Mouse (Mus musculus): ENCODE measurements around the gene Ascc1. TPM values are rescaled to one million over a fixed set of nuclear protein-coding genes. Genes with fewer than 3 reads are reported as not detected.

The Ascc1 gene
- polyA plus RNA-seq, 1 experiment from 2014 or later, result 47.3 TPM

DNA sequence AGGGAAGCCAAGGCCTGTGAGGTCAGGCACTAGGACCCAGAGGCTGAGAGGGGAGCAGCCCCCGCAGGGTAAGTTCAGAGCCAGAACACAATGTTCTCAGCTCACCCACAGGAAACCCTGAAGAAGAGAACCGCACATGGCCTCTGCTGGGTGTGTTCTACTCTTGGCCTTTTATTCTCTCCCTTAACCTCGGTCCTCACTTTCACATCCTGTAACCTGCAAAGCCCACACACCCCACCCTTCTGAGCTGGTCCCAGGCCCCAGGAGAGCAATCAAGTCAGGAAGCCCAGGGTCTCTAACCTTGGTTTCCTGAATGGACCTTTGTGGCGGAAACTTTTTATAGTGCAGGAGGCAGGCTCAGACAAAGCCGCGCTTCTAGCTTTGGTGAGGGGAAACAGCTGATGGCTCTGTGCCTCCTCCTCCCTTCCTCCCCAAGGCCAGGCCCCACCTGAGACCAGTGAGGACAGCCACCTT is 28.4 kb upstream of the Ascc1 start:
- Histone ChIP-seq H3K27me3 (replicated peaks; ENCODE audit: control insufficient read depth, insufficient read depth, low read length) (no peaks in the 10 kb centered on the region), H3K4me3 (ENCODE audit: low read length) (no peak overlapping the region), H3K36me3 (ENCODE audit: control insufficient read depth, insufficient read depth, low read length) (no peaks in the 10 kb centered on the region), H3K9ac (ENCODE audit: low read depth, low read length) (peak overlapping the region; percentile 35; the same call in 1 of the 2 replicates), H3K4me2 (ENCODE audit: low read depth, low read length) (no peak overlapping the region), H3K4me1 (ENCODE audit: control insufficient read depth, insufficient read depth, low read length) (peaks cover 55% of the 10 kb centered on the region), H3K9me3 (ENCODE audit: control insufficient read depth, low read length) (no peaks in the 10 kb centered on the region), H3K27ac (ENCODE audit: low read length) (peak overlapping the region; percentile 71)
- WGBS, result 12% methylated on average over 6 of the region's 6 CpGs
- peak; percentile 25 for ATAC-seq

DNA sequence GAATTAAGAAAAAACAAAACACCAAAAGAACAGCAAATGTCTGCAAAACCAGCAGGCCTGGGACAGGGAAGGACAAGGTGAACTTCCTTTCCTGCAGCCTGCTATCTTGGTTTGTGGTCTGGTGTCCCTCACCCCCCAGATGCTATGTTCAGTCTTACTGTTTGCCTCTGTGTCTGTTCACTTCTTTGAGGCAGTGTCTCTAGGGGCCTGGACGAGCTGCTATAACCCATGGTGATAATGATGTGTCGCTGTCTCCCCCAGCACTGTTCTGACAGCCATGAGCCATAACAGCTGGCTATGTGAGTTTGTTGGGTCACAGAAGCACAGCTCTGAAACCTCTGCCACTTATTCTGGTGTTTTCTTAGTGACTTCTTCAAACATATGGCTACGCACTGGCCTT is 27.8 kb upstream of the Ascc1 start:
- H3K4me2 ChIP-seq (ENCODE audit: low read depth, low read length), result no peak overlapping the region
- H3K27ac ChIP-seq (ENCODE audit: low read length), result peak overlapping the region; percentile 71
- no peaks in the 10 kb centered on the region for H3K36me3 ChIP-seq (ENCODE audit: control insufficient read depth, insufficient read depth, low read length)
- H3K4me3 ChIP-seq (ENCODE audit: low read length), result no peak overlapping the region
- no peak for ATAC-seq
- H3K9ac ChIP-seq (ENCODE audit: low read depth, low read length), result no peak overlapping the region
- peaks cover 60% of the 10 kb centered on the region for H3K4me1 ChIP-seq (ENCODE audit: control insufficient read depth, insufficient read depth, low read length)
- WGBS, result 40% methylated on average over 3 of the region's 3 CpGs
- no peaks in the 10 kb centered on the region for H3K27me3 ChIP-seq (replicated peaks; ENCODE audit: control insufficient read depth, insufficient read depth, low read length)
- H3K9me3 ChIP-seq (ENCODE audit: control insufficient read depth, low read length), result no peaks in the 10 kb centered on the region

DNA sequence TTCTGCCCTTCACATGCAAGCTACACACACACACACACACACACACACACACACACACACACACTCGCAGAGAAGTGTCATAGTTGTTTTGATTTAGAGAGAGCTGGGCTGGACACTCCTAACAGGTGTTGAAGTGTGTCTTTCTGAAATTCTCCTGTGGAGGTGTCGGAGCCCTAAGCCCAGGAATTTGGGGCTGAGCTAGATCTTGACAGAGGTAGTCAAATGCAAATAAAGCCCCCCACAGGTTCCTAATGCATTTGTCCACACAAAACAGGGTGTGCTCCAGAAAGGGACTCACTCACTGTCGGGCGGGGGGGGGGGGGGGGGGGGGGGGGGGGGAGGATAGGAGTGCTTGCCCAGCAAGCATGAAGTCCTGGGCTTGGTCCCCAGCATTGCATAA is 25.5 kb upstream of the Ascc1 start:
- Histone ChIP-seq H3K27me3 (replicated peaks; ENCODE audit: control insufficient read depth, insufficient read depth, low read length) (no peaks in the 10 kb centered on the region), H3K4me2 (ENCODE audit: low read depth, low read length) (no peak overlapping the region), H3K27ac (ENCODE audit: low read length) (no peak overlapping the region), H3K9ac (ENCODE audit: low read depth, low read length) (no peak overlapping the region), H3K4me1 (ENCODE audit: control insufficient read depth, insufficient read depth, low read length) (peaks cover 45% of the 10 kb centered on the region), H3K4me3 (ENCODE audit: low read length) (no peak overlapping the region), H3K36me3 (ENCODE audit: control insufficient read depth, insufficient read depth, low read length) (no peaks in the 10 kb centered on the region), H3K9me3 (ENCODE audit: control insufficient read depth, low read length) (no peaks in the 10 kb centered on the region)
- 61% methylated on average over 2 of the region's 4 CpGs for WGBS
- no peak for ATAC-seq

DNA sequence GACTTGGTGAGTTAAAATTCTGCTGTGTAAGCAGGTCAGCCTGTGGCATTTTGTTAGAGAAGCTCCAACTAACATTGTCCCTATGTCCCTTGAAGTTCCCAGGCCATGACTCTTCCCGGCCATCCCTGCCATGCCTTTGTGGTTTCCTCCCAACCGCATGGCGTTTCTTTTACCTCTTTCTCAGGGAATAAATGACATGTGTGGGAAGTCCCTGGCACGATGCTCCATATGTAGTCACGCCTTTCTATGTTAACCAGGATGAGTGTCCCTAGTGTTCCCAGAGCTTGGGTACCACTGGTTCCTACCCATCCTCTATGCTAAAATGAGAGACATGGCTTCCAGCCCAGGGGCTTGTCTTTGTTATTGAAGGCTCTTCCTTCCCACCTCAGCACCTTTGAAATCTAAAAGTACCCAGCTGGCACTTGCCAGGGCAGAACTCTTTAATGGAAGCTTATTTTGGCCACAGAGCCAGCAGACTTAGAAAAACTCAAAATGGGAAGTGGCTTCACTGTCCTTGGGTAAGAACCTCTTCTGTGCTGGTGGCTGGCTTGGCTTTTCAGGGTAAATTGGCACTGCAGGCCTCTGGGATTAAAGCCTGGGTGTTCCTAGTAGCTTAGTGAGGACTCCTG is 24.8 kb upstream of the Ascc1 start:
- no peak for ATAC-seq
- no peaks in the 10 kb centered on the region for H3K36me3 ChIP-seq (ENCODE audit: control insufficient read depth, insufficient read depth, low read length)
- H3K9ac ChIP-seq (ENCODE audit: low read depth, low read length), result no peak overlapping the region
- H3K27ac ChIP-seq (ENCODE audit: low read length), result peak overlapping the region; percentile 77; the same call in 1 of the 2 replicates
- H3K27me3 ChIP-seq (replicated peaks; ENCODE audit: control insufficient read depth, insufficient read depth, low read length), result no peaks in the 10 kb centered on the region
- WGBS, result 87% methylated on average over 5 of the region's 5 CpGs
- H3K4me2 ChIP-seq (ENCODE audit: low read depth, low read length), result no peak overlapping the region
- H3K4me1 ChIP-seq (ENCODE audit: control insufficient read depth, insufficient read depth, low read length), result peaks cover 41% of the 10 kb centered on the region
- H3K4me3 ChIP-seq (ENCODE audit: low read length), result no peak overlapping the region
- H3K9me3 ChIP-seq (ENCODE audit: control insufficient read depth, low read length), result no peaks in the 10 kb centered on the region

DNA sequence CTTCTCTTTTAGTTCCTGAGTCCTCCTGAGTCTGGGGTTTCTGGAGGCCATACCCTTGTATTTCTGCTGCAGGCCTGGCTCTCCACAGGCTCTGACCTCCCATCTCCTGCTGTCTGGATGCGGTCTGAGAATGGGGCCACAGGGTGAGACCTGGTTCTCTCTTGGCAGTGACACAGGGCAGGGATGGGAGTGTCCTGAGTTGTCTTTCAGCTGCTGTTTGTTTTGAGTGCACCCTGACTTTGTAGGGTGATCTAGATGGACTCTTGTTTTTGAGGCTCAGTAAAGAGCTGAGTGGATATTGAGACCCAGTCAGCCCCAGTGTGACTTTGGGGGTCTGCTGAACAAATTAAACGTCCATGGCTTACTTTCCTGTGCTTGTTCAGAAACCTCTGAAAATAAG is 24.2 kb upstream of the Ascc1 start:
- Histone ChIP-seq H3K4me2 (ENCODE audit: low read depth, low read length) (no peak overlapping the region), H3K4me1 (ENCODE audit: control insufficient read depth, insufficient read depth, low read length) (peaks cover 37% of the 10 kb centered on the region), H3K9me3 (ENCODE audit: control insufficient read depth, low read length) (no peaks in the 10 kb centered on the region), H3K27me3 (replicated peaks; ENCODE audit: control insufficient read depth, insufficient read depth, low read length) (no peaks in the 10 kb centered on the region), H3K27ac (ENCODE audit: low read length) (peak overlapping the region; percentile 77), H3K9ac (ENCODE audit: low read depth, low read length) (no peak overlapping the region), H3K4me3 (ENCODE audit: low read length) (no peak overlapping the region), H3K36me3 (ENCODE audit: control insufficient read depth, insufficient read depth, low read length) (no peaks in the 10 kb centered on the region)
- ATAC-seq, result no peak
- WGBS, result 63% methylated on average over 2 of the region's 2 CpGs

DNA sequence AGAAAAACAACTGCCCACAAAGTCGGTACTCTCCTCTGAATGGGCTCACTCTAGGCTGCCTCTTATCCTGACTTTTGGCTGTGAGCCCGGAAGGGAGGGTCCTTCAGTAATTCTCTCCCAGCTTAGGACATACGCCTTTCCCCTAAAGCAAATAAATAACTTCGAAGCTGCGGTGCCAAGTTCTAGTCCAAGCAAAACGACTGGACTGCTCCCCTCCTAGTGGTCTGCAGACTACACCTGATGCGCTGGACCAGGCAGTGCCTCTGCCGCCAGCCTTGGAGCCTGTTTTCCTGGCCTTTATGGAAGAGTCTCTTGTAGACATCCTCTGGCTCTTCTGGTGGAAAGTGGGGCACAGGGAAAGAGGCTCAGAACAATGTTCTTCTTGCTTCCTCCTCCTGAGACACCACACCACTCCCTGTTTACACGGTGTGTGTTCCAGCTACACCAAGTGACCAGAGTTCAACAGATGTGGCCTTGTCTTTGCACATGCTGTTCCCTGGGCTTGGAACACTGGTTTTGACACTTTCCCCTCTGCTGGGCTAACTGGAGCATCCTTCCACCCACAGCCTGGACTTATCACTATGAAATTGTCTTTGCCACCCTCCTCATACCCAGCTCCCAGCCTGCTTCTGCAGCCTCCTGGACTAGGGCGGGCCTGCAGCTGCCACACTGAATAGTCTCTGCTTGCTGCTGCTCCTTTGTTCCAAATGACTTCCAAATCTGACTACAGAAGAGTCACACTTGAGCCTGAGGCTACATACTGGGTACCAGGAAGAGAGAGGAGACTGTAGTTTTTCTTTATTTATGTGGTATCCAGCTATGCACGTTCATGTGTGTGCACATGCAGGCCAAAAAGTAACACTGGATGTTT is 23.5 kb upstream of the Ascc1 start:
- peak; percentile 75 for ATAC-seq
- no peak overlapping the region for H3K4me2 ChIP-seq (ENCODE audit: low read depth, low read length)

DNA sequence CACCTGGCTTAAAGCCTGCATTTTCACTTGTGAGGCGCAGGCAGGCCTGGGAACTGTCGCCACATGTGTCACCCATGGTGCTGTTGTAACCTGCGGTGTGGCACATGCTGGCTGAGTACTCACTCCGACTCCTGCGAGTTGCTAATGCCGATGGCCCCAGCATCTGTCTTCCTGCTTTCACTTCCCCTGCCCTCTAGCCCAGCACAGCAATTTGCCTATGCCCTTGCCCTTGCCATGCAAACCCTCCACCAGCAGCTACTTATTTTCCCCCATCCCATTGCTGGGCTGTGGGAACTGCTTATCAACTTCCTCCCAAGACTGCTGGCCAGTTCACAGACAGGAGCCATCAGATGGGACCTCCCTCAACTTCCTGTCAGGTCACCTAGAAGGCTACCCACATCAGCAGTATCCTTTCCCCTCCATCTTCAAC is 21.8 kb upstream of the Ascc1 start:
- no peak overlapping the region for H3K9ac ChIP-seq (ENCODE audit: low read depth, low read length)
- no peaks in the 10 kb centered on the region for H3K9me3 ChIP-seq (ENCODE audit: control insufficient read depth, low read length)
- peaks cover 22% of the 10 kb centered on the region for H3K4me1 ChIP-seq (ENCODE audit: control insufficient read depth, insufficient read depth, low read length)
- no peaks in the 10 kb centered on the region for H3K36me3 ChIP-seq (ENCODE audit: control insufficient read depth, insufficient read depth, low read length)
- no peak overlapping the region for H3K27ac ChIP-seq (ENCODE audit: low read length)
- WGBS, result 89% methylated on average over 6 of the region's 6 CpGs
- H3K4me2 ChIP-seq (ENCODE audit: low read depth, low read length), result no peak overlapping the region
- no peak for ATAC-seq
- no peak overlapping the region for H3K4me3 ChIP-seq (ENCODE audit: low read length)
- no peaks in the 10 kb centered on the region for H3K27me3 ChIP-seq (replicated peaks; ENCODE audit: control insufficient read depth, insufficient read depth, low read length)

More for the DNA sequence above, 23.5 kb upstream of the Ascc1 start:
- Histone ChIP-seq H3K4me3 (ENCODE audit: low read length) (no peak overlapping the region), H3K27ac (ENCODE audit: low read length) (peak overlapping the region; percentile 77), H3K27me3 (replicated peaks; ENCODE audit: control insufficient read depth, insufficient read depth, low read length) (no peaks in the 10 kb centered on the region), H3K36me3 (ENCODE audit: control insufficient read depth, insufficient read depth, low read length) (no peaks in the 10 kb centered on the region), H3K4me1 (ENCODE audit: control insufficient read depth, insufficient read depth, low read length) (peaks cover 30% of the 10 kb centered on the region), H3K9me3 (ENCODE audit: control insufficient read depth, low read length) (no peaks in the 10 kb centered on the region), H3K9ac (ENCODE audit: low read depth, low read length) (peak overlapping the region; percentile 31)
- 22% methylated on average over 11 of the region's 11 CpGs for whole genome bisulfite sequencing

DNA sequence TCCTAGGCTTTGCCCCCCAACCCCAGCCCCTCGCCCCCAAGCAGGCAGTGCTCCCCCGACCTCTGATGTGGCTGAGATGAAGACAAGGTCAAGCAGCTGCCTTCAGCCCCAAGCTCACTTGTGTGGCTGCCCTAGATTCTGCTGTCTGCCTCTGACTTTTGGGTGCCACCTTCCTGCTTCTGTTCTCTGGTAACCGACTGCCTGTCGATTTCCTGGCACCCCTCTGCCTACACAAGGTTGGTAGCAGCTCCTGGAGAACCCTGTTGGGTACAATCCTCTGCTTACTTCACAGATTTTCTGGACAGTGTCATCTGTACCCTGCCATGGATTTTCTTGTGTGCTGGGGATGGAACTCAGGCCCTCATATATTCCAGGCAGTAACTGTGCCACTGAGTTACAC is 21.3 kb upstream of the Ascc1 start:
- ATAC-seq, result no peak
- Histone ChIP-seq H3K9me3 (ENCODE audit: control insufficient read depth, low read length) (no peaks in the 10 kb centered on the region), H3K4me3 (ENCODE audit: low read length) (no peak overlapping the region), H3K4me2 (ENCODE audit: low read depth, low read length) (no peak overlapping the region), H3K4me1 (ENCODE audit: control insufficient read depth, insufficient read depth, low read length) (peaks cover 22% of the 10 kb centered on the region), H3K36me3 (ENCODE audit: control insufficient read depth, insufficient read depth, low read length) (no peaks in the 10 kb centered on the region), H3K27me3 (replicated peaks; ENCODE audit: control insufficient read depth, insufficient read depth, low read length) (no peaks in the 10 kb centered on the region), H3K27ac (ENCODE audit: low read length) (no peak overlapping the region), H3K9ac (ENCODE audit: low read depth, low read length) (no peak overlapping the region)
- WGBS, result 76% methylated on average over 4 of the region's 4 CpGs

DNA sequence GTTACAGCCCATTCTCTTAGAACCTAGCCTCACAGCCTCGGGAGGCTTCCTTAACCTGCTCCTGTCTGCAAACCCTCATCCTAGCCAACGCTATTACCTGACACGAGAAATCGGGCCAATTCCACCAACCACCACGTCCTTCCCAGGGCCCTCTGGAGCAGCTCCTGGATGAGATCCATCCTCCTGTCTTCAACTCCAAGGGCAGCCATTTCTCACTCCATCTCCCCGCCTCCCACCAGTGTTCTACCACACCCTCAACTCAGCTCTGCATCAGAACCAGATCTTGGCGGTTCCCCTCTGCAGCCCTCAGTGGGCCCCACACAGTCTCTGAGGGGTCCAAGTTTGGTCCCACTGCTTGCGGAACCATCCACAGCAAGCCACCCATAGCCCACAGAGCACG is 20.8 kb upstream of the Ascc1 start:
- Histone ChIP-seq H3K4me1 (ENCODE audit: control insufficient read depth, insufficient read depth, low read length) (peaks cover 22% of the 10 kb centered on the region), H3K4me3 (ENCODE audit: low read length) (no peak overlapping the region), H3K36me3 (ENCODE audit: control insufficient read depth, insufficient read depth, low read length) (no peaks in the 10 kb centered on the region), H3K9ac (ENCODE audit: low read depth, low read length) (no peak overlapping the region), H3K27ac (ENCODE audit: low read length) (no peak overlapping the region), H3K27me3 (replicated peaks; ENCODE audit: control insufficient read depth, insufficient read depth, low read length) (no peaks in the 10 kb centered on the region), H3K4me2 (ENCODE audit: low read depth, low read length) (no peak overlapping the region), H3K9me3 (ENCODE audit: control insufficient read depth, low read length) (no peaks in the 10 kb centered on the region)
- no peak for ATAC-seq
- 71% methylated on average over 9 of the region's 9 CpGs for WGBS
